Mouse (Mus musculus): ENCODE results near the gene Eef1e1.
"Not testable (repeated sequence)": the region's sequence is repeated elsewhere in the genome, so short reads cannot be mapped to it uniquely, and the experiment has no call there.

Eef1e1 gene

DNA sequence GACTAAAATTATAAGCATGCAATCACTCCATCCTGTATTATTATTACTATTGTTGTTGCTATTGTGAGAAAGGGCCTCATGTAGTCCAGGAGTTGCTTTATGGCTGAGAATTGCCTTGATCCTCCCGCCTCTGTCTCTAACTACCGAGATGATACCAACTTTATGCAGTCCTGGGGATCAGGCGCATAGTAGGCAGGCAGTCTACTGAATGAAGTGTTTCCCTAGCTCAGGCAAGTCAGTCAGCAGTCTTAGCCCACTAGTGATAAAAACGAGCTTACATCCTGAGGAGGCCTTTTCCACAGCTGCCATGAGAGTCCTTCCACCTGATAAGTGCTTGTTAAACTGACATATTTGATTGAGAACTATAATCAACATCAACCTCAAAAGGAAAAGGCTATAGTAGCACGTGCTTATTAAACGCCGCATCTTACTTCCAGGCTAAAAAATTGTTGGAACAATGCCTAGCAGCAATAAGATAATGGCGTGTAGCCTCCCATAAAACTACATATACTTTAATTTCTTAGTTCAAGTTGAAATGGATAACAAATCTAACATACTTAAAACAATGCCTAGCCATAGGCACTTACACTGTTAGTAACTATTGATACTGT, 34.5 kb downstream of the Eef1e1 start:
- no peak for DNase-seq (ENCODE audit: low spot score)

DNA sequence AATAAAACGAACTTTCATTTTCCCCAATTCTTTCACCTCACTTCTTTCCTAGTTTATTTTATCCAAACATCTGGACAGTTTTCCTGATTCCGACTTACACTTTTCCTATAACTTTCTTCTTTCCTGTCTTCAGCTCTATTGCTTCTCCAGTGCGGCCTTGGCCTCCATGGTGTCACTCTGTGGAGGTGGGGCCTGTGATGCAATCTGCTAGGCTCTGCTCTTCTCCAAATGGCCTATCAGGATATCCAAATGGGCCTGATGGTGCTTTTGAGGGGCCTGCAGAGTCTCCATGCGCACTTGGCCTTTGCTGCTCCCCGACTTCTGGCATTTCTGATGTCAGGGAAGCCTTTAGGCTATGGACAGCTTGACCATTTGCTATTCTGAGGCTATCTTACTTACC, 35.6 kb downstream of the Eef1e1 start:
- DNase-seq (ENCODE audit: low spot score), result no peak

DNA sequence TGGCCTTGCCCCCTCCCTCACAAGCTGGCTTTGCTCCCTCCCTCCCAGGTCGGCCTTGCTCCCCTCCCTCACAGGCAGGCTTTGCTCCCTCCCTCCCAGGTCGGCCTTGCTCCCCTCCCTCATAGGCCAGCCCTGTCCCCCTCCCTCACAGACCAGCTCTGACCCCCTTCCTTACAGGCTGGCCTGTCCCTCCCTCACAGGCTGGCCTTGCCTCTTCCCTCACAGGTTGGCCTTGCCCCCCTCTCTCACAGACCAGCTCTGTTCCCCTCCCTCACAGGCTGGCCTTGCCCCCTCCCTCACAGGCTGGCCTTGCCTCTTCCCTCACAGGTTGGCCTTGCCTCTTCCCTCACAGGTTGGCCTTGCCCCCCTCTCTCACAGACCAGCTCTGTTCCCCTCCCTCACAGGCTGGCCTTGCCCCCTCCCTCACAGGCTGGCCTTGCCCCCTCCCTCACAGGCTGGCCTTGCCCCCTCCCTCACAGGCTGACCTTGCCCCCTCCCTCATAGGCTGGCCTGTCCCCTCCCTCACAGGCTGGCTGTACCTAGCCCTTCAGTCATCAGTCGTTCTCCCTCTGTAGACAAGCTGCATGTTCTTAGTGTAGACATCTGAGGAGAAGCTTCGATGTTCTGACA, 40.7 kb downstream of the Eef1e1 start:
- DNase-seq (ENCODE audit: low spot score), result not testable (repeated sequence)

DNA sequence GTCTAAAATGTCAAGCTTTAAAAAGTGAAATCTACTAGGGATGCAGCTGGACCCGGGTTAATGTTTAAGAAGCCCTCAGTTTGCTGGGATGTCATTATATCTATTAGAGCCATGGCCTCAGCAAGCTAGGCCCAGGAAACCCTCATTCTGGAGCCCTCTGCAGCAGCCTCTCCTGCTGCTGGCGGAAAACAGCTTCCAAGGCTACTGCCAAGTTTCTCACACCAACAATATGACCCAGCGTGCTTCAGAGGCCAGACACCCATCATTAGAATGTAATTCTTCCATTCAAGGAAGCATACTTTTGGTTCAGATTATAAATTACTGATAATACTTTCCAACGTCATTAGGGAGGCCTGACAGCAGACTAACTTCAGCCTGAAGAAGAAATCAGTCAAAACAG, 42.0 kb downstream of the Eef1e1 start:
- DNase-seq (ENCODE audit: low spot score), result no peak

DNA sequence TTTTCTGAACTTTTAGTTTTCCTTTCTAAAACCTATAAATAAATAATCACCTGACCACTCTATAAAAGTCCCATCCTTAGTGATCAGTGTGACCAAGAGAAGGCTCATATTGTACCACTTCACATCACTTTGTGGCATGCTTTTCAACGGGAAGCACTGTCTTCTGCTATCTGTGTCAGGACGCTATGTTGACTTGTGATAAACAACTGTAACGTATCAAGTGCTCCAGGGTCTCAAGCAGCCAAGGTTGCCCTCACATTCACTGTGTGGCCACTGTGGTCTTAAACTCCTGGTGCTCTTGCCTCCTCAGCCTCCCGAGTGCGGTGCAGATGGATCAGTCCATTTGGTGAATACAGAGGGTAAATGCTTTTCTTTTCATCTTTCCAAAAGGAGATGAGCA, 43.2 kb downstream of the Eef1e1 start:
- DNase-seq (ENCODE audit: low spot score), result no peak

DNA sequence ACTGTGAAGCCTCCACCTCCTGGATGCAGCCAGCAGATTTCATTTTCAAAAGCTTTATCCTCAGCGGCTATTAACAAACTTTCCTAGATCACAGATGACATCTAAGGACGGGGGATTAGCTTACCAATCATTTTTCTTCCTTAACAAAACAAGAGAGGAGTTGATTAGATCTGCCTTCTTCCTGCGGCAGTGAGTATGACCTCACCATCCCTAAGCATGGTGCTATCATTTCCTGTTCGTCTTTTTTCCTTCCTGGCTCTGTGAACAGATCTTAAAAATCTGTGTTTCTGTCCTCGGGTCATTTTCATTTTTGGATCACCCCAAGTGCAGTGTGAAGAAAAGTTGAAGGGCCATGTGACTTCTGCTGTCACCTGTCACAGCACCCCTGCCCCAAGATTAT, 44.6 kb downstream of the Eef1e1 start:
- DNase-seq (ENCODE audit: low spot score), result no peak

DNA sequence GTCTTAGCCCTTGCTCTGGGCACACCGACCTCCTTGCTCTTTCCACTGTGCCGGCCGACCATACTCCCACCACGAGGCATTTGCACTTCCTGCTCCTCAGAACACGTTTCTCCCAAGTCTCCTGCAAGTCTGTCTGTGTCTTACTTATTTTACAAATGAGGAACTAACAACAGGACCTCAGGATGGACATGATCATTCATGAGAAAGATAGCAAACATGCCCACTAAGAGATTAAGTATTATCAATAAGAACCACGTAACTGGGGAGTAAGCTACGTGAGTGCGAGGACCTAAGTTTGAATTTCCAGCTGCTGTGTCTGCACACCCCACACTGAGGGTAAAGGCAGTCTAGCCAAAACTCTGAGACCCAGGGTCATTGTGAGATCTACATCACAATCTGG, 45.3 kb downstream of the Eef1e1 start:
- DNase-seq (ENCODE audit: low spot score), result no peak

DNA sequence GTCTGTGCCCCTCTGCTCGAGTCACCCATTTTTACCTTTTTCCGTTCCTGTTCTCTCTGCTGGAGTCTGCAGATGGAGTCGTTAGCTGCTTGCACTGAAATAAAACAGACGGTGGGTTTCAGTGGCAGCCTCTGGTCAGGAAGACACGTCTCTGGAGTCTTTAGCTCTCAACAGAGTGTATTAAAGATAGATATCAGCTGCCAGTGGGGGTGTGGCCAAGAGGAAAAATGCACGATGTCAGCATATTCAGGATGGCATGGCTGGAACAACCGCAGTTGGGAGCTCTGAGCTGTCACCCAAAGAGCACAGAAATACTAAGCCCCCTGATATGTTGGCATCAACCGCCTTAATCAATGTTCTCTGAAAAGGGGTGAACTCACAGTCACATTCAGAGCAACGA, 46.2 kb downstream of the Eef1e1 start:
- DNase-seq (ENCODE audit: low spot score), result no peak

DNA sequence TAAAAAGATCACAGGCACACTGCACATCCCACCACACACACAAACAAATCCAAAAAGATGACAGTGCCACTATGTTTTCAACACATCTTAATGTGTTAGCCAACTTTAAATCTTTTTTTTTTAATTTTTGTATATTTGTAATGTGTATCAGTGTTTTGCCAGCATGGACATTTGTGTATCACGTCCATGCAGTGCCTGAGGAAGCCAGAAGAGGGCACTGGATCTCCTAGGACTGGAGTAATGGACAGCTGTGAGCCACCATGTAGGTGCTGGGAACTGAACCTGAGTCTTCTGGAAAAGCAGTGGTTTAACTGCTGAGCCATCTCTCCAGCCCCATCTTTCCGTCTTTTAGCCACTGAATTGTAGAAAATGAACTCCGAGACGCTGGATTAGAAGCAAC, 46.7 kb downstream of the Eef1e1 start:
- DNase-seq (ENCODE audit: low spot score), result no peak

DNA sequence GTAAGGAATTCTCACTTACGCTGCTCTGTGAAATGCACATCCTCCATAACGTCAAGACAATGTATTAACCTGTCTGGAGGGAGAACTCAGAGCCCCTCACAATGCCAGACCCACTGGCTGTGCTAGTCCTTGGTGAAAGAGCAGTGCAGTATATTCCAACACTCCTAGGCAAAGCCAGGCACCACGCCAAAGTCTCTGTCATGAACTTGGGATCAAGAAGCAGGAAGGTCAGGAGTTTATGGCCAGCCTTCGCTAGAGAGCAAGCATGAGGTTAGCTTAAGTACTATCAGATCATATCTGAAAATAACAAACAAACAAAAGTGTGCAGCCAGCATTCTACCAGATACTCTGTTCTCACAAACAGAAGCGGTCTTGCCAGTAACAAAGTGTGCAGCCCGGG, 48.5 kb downstream of the Eef1e1 start:
- DNase-seq (ENCODE audit: low spot score), result no peak

DNA sequence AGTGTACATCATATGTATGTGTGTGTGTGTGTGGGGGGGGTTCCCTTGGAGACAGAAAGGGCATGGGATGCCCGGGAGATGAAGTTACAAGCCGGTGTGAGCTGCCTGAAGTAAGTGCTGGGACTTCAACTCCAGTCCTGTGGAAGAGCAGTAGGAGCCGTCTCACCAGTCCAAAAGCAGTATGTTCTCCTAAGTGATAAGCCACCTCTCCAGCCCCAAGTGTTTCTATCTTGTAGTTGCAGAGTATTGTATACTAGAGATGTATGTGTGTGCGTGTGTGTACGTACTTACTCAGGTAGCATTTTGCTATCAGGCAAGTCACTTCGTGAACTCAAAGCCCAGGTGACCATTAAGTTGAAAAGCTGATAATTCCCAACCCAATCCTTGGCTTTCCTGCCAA, 51.7 kb downstream of the Eef1e1 start:
- DNase-seq (ENCODE audit: low spot score), result no peak

DNA sequence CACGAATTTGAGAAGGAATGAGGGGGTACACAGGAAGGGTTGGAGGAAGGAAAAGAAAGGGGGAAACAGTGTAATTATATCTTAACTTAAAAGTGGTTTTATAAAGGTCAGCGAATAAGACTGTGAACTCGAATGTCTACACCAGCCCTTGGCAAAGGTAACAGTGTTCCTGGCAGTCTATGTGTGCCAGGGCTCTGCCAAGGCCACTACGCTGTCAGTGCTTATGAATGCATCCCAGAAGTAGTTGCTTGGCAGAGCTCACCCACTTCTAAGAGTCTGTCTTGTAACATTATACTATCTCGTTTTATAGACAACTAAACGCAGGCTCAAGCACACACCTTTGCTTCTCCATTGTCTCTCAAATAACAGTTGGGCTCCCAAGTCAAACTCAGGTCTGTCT, 53.5 kb downstream of the Eef1e1 start:
- no peak for DNase-seq (ENCODE audit: low spot score)

DNA sequence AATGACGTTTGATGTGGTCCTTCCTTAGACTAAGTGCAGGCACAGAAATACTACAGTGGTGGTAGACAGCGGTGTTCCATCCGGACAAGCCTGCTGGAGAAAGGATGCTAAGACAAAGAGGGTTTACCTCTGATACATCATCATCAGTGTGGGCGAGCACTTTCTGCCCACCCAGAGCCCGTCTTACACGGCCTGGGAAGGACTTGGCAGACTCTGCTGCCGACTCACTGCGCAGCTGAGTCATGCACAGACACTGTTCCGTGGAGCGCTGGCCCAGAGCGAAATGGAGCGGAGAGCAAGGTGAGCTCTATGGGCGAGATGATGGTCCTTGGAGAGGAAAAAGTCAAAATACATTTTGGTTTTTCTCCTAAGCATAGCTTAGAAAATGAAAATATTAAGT, 55.9 kb downstream of the Eef1e1 start:
- no peak for DNase-seq (ENCODE audit: low spot score)

DNA sequence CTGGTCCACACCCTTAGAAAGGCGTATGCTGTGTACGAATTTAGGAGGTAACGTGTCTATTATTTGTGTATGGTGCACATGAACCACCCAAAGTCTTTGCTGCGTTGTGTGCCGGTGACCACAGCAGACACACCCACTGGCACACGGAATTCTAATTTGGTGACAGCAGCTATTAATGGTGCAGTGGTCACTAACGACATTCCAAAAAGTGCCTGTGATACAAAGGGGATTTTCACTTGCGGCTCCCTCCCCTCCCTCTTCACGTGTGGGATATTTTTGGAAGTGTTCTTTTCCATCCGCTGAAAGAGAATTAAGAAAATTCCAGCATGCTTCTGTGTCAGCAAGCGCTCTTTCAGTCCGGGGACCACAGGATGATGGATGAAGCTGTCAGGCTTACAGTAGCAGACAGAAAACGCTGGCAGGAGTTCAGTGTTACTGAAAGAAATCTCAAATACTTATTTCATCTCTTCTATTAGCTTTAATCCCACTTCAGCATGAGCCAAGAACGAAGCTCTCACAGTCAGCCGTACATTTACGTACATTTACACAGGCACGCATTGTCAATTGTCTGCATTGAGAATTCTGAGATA, 56.5 kb downstream of the Eef1e1 start:
- DNase-seq (ENCODE audit: low spot score), result no peak

DNA sequence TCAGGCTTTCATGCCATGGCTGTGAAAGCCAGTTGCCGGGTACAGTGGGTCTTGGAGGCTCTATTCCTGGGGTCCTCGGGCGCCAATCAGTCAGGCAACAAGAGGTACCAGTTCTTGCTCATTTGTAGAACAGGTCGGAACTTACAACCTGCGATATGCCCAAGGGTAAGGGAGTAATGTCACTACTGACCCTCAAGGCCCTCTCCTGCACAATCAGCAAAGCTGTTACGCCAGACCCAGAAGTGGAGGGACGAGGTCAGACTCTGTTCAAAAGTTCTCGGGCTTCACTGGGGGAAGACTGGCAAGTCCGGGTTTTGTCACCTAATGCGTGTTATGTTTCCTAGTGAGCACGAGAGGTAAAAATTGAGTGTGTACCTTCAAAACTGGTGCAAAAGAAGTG, 58.0 kb downstream of the Eef1e1 start:
- no peak for DNase-seq (ENCODE audit: low spot score)

DNA sequence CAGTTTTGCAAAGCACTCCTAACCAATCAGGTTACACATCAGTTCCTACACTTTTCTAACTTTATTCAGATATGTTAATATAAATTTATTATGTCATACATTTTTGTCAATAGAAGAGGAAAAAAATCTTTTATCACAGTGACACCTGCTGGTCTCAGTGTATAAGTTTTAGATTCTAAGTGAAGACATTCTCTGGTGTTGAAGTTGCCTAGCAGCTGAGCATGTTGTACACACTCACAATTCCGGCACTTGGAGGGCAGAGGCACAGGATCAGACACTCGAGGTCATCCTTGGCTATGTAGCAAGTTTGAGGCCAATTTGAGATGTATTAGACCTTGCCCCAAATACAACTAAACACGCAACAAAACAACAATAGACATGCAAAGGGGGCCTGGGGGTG, 61.8 kb downstream of the Eef1e1 start:
- no peak for DNase-seq (ENCODE audit: low spot score)

DNA sequence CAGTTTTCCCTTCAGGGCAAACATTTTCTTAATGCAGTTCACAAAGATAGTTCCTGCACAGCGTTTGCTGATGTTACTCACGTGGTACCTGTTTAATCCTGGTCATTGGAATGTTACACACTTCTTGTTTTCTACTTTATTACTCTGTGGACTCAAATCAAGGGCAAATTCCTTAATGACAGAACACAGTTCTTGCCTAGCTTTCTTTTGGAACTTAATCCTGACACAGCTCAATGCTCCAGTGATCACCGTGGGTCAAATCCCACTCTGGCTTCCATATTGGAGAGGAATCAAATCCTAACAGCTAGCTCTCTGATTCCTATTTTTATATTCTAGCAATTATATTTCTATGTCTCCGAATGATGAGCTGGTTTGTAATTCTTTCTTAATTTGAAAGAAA, 62.4 kb downstream of the Eef1e1 start:
- DNase-seq (ENCODE audit: low spot score), result no peak
